Mouse (Mus musculus) heart, adult 8-10 months (tissue): ENCODE data around the gene Gnao1. TPM values are rescaled to one million over a fixed set of nuclear protein-coding genes. Genes with fewer than 3 reads are reported as not detected.

ENCODE experiments used
- DNase-seq: peaks from one replicate; pipeline ENCODE4 v3.0.0; 2022; ENCODE audit warnings: low spot score
- total RNA-seq, 4 experiments: library from RNA; stranded (reverse); gene quantifications; 2 replicates each; pipeline ENCODE4 v1.2.4; 2022

Gnao1 gene
- 10 to 100 TPM; 18.5 to 26.9 (median 21.6) TPM for total RNA-seq

GRCm38 (mm10) chr8:93809686-93810027 lies at the start of gene Gnao1:
Gene Gnao1 (plus strand): TSS chr8:93809966.
- DNase-seq: no peak

- peak; percentile 26 for DNase-seq
Measured at GRCm38 (mm10) chr8:93777605-93778004, 32.2 kb upstream of the Gnao1 start.

- no peak for DNase-seq
Measured at GRCm38 (mm10) chr8:93809226-93809625, 540 bp upstream of the Gnao1 start.

GRCm38 (mm10) chr8:93810028-93810858 lies 477 bp downstream of the Gnao1 start:
- peak; percentile 58 for DNase-seq

GRCm38 (mm10) chr8:93810859-93811602 lies 1.3 kb downstream of the Gnao1 start:
- no peak for DNase-seq

GRCm38 (mm10) chr8:93811719-93812475 lies 2.1 kb downstream of the Gnao1 start:
- no peak for DNase-seq

GRCm38 (mm10) chr8:93812566-93813404 lies 3.0 kb downstream of the Gnao1 start:
- DNase-seq: no peak

GRCm38 (mm10) chr8:93813405-93813761 lies 3.6 kb downstream of the Gnao1 start:
- DNase-seq: peak; percentile 76

GRCm38 (mm10) chr8:93814266-93814665 lies 4.5 kb downstream of the Gnao1 start:
- DNase-seq: no peak

GRCm38 (mm10) chr8:93816226-93816625 lies 6.5 kb downstream of the Gnao1 start:
- DNase-seq: no peak

GRCm38 (mm10) chr8:93817366-93817765 lies 7.6 kb downstream of the Gnao1 start:
- no peak for DNase-seq

- DNase-seq: no peak
Measured at GRCm38 (mm10) chr8:93819929-93820328, 10.2 kb downstream of the Gnao1 start.

GRCm38 (mm10) chr8:93821327-93821726 lies 11.6 kb downstream of the Gnao1 start:
- no peak for DNase-seq

- DNase-seq: no peak
Measured at GRCm38 (mm10) chr8:93825317-93825716, 15.6 kb downstream of the Gnao1 start.

GRCm38 (mm10) chr8:93830626-93831025 lies 20.9 kb downstream of the Gnao1 start:
- no peak for DNase-seq

- DNase-seq: no peak
Measured at GRCm38 (mm10) chr8:93835771-93836170, 26.0 kb downstream of the Gnao1 start.

GRCm38 (mm10) chr8:93839113-93839512 lies 29.3 kb downstream of the Gnao1 start:
- DNase-seq: no peak

- no peak for DNase-seq
Measured at GRCm38 (mm10) chr8:93840486-93840885, 30.7 kb downstream of the Gnao1 start.

GRCm38 (mm10) chr8:93840956-93841752 lies 31.4 kb downstream of the Gnao1 start:
- peak; percentile 52 for DNase-seq

GRCm38 (mm10) chr8:93842574-93842973 lies 32.8 kb downstream of the Gnao1 start:
- DNase-seq: no peak
